Mouse (Mus musculus) midbrain, embryonic 16.5 days (tissue): ENCODE measurements around the gene Lef1. TPM values are rescaled to one million over a fixed set of nuclear protein-coding genes. Genes with fewer than 3 reads are reported as not detected.

Experiments used
- ATAC-seq: fragments of 200-750 bp; cut with Nextera tagmentation; 2 replicates; pipeline ENCODE4 v1.8.0; 2017; ENCODE audit warnings: moderate TSS enrichment
- H3K27ac ChIP-seq: fragments of 300-500 bp; sonication (generic); 2 replicates; pipeline ENCODE4 v1.5.1; 2014; ENCODE audit warnings: mild to moderate bottlenecking, low read length, mixed read lengths
- H3K27me3 ChIP-seq: fragments of 300-500 bp; sonication (generic); 2 replicates; pipeline ENCODE4 v1.6.1; 2014; ENCODE audit warnings: low read depth, low read length, mixed read lengths; ENCODE audit not compliant: control insufficient read depth, insufficient read depth
- H3K36me3 ChIP-seq: fragments of 300-500 bp; sonication (generic); 2 replicates; pipeline ENCODE4 v1.6.1; 2014; ENCODE audit warnings: mild to moderate bottlenecking, low read length, moderate library complexity, mixed read lengths; ENCODE audit not compliant: control insufficient read depth, insufficient read depth
- H3K4me1 ChIP-seq: fragments of 300-500 bp; sonication (generic); 2 replicates; pipeline ENCODE4 v1.6.1; 2014; ENCODE audit warnings: mild to moderate bottlenecking, low read length, mixed read lengths; ENCODE audit not compliant: control insufficient read depth, insufficient read depth
- H3K4me2 ChIP-seq: fragments of 300-500 bp; sonication (generic); 2 replicates; pipeline ENCODE4 v1.6.1; 2014; ENCODE audit warnings: mild to moderate bottlenecking, low read length, mixed read lengths
- H3K4me3 ChIP-seq: fragments of 300-500 bp; sonication (generic); 2 replicates; pipeline ENCODE4 v1.5.1; 2014; ENCODE audit warnings: low read depth, mild to moderate bottlenecking, low read length, moderate library complexity, mixed read lengths
- H3K9ac ChIP-seq: fragments of 300-500 bp; sonication (generic); 2 replicates; pipeline ENCODE4 v1.6.1; 2014; ENCODE audit warnings: low read depth, low read length, mixed read lengths
- H3K9me3 ChIP-seq: fragments of 300-500 bp; sonication (generic); replicated peaks from 2 replicates; pipeline ENCODE4 v1.6.1; 2014; ENCODE audit warnings: mild to moderate bottlenecking, low read length, mixed read lengths; ENCODE audit not compliant: control insufficient read depth, poor library complexity, severe bottlenecking
- WGBS: fragments of 180-500 bp; shearing (Covaris S2); extraction: QIAGEN DNeasy Blood & Tissue Kit; methylation state at CpG from one replicate; pipeline ENCODE4 v1.1.7; 2014; 5-methylcytosine and 5-hydroxymethylcytosine counted together
- polyA plus RNA-seq: library from polyadenylated mRNA; unstranded; fragments of >200 nt; fragmentation: Nextera tagmentation; extraction: Ambion mirVana; gene quantifications from 2 replicates; pipeline ENCODE4 v1.2.1, GENCODE M21; 2015

Gene Lef1
- polyA plus RNA-seq, 1 experiment from 2014 or later, result 81.3 TPM

DNA sequence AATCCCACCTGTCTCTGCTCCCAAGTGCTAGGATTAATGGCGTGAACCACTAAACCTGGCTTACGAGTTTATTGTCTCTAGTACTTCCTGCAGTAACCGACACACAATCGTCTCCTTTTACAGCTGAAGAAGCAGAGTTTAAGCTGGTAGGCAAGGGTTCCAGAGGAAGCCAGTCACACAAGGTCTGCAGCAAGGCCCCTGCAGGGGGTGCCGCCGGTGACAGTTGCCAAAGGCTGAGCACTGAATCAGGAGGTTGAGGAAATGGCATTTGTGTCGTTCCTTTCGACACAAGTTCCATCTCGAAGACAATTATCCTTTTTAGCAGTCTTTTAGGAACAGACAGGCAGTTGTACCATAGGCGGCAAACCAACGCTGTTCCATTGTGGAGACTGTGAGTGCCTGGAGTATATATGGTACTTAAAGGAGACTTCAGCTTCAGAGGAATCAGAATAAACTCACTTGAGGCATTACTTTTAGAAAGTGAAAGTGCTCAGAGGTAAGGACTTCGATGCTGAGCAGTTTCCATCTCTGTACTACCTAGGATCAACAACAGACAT is 49.0 kb downstream of the Lef1 start:
- no peaks in the 10 kb centered on the region for H3K9me3 ChIP-seq
- no peak for ATAC-seq
- H3K27me3 ChIP-seq, result no peaks in the 10 kb centered on the region
- H3K36me3 ChIP-seq, result no peaks in the 10 kb centered on the region
- peaks cover 21% of the 10 kb centered on the region for H3K4me1 ChIP-seq
- no peak overlapping the region for H3K27ac ChIP-seq
- WGBS, result 43% methylated on average over 12 of the region's 12 CpGs
- H3K4me3 ChIP-seq, result no peak overlapping the region
- no peak overlapping the region for H3K4me2 ChIP-seq
- H3K9ac ChIP-seq, result no peak overlapping the region

DNA sequence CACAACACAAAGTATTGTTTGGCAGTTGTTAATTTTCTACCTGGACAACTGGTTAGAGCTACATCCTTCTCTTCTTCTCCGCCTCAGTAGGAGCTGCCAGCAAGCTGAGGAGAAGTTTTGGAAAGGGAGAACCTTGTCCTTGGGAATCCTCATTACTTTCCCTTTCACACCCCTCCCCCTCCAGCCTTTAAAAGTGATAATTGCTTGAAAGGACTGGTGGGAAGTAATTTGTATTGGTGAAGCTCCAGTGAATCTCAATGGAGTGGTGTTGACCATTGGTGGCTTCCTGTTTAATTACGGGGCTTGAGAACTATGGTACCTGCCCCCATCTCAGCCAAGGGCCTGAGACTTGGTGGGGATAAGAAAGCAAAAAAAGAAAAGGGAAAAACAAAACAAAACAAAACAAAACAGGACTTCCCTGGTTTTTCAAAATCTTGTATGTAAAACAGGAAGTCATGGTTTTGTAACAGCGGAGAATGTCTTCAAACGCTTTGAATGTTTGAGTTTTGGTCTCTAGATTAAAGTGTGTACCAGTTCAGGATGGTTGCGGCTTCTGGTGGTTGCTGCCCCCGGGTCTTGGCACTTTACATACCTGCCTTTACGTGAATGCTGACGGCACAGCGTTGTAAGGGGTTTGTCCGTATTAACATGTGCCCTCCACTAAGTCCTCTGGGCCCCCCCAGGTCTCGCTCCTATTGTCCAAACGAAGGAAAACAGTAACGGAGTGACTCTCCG is 49.8 kb downstream of the Lef1 start:
- H3K9me3 ChIP-seq, result no peaks in the 10 kb centered on the region
- H3K4me1 ChIP-seq, result peaks cover 20% of the 10 kb centered on the region
- no peak overlapping the region for H3K9ac ChIP-seq
- H3K4me2 ChIP-seq, result no peak overlapping the region
- no peak overlapping the region for H3K27ac ChIP-seq
- no peak for ATAC-seq
- WGBS, result 60% methylated on average over 14 of the region's 14 CpGs
- no peaks in the 10 kb centered on the region for H3K36me3 ChIP-seq
- no peaks in the 10 kb centered on the region for H3K27me3 ChIP-seq
- H3K4me3 ChIP-seq, result no peak overlapping the region

DNA sequence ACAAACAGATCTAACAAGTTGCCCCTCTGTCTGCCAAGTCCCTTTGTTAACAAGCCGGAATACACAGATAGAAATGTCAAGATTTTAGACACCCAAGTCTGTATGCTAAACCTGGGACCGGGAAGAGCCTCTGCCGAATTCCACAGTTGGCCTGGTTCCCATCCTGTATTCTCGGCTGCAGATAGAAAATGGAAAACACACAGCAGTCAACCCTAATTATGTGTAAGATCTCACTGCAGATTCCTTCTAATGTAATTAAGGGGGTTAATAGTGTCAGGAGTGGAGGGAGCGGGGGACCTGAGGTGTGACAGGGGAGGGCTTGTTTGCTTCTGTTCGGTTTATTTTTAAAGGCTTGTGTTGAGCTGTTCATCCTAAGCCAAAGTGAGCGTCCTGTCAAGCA is 50.6 kb downstream of the Lef1 start:
- Histone ChIP-seq H3K9ac (no peak overlapping the region), H3K9me3 (no peaks in the 10 kb centered on the region), H3K27ac (no peak overlapping the region), H3K36me3 (no peaks in the 10 kb centered on the region), H3K4me2 (no peak overlapping the region), H3K4me3 (no peak overlapping the region), H3K4me1 (peaks cover 15% of the 10 kb centered on the region; the same call in 1 of the 2 replicates), H3K27me3 (no peaks in the 10 kb centered on the region)
- 57% methylated on average over 7 of the region's 7 CpGs for WGBS
- no peak for ATAC-seq

DNA sequence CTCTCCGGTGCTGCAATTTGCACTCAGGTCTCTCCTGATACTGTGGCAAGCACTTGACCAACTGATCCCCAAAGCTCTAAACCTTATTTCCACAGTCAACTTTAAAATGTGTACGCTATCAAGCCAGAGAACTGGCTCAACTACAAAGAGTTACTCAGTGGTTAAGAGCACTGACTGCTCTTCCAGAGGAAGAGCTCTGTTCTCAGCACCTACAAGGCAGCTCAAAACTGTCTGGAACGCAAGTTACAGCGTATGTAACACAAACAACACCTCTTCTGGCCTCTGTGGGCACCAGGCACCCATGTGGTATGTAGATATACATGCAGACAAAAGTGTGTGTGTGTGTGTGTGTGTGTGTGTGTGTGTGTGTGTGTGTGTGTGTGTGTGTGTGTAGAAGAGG is 57.5 kb downstream of the Lef1 start:
- H3K4me1 ChIP-seq, result peaks cover 11% of the 10 kb centered on the region
- no peak overlapping the region for H3K9ac ChIP-seq
- ATAC-seq, result no peak
- H3K9me3 ChIP-seq, result no peaks in the 10 kb centered on the region
- H3K4me3 ChIP-seq, result no peak overlapping the region
- H3K27ac ChIP-seq, result no peak overlapping the region
- no peak overlapping the region for H3K4me2 ChIP-seq
- WGBS, result 100% methylated on average over 4 of the region's 4 CpGs
- H3K27me3 ChIP-seq, result no peaks in the 10 kb centered on the region
- H3K36me3 ChIP-seq, result no peaks in the 10 kb centered on the region

DNA sequence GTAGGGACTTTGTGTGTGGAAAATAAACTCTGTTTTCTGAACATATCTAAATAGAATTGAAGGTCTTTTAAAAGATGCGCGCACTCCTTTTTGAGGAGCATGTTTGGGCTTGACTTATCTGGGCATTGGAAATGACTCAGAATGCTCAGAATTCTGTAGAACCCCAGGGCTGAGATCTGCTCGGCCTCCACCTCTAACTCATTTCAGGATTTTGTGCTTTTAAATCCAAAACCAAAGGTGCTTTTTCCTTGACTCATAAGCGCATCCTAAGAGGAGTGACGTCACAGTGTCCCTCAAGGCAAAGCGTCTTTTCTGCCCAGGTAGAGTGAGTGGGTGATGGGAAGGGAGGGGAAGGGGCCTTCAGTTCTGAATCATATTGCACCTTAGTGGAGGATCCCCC is 58.9 kb downstream of the Lef1 start:
- 92% methylated on average over 6 of the region's 6 CpGs for WGBS
- Histone ChIP-seq H3K4me1 (peaks cover 11% of the 10 kb centered on the region), H3K27ac (no peak overlapping the region), H3K27me3 (no peaks in the 10 kb centered on the region), H3K4me3 (no peak overlapping the region), H3K36me3 (no peaks in the 10 kb centered on the region), H3K9me3 (no peaks in the 10 kb centered on the region), H3K9ac (no peak overlapping the region), H3K4me2 (no peak overlapping the region)
- no peak for ATAC-seq

DNA sequence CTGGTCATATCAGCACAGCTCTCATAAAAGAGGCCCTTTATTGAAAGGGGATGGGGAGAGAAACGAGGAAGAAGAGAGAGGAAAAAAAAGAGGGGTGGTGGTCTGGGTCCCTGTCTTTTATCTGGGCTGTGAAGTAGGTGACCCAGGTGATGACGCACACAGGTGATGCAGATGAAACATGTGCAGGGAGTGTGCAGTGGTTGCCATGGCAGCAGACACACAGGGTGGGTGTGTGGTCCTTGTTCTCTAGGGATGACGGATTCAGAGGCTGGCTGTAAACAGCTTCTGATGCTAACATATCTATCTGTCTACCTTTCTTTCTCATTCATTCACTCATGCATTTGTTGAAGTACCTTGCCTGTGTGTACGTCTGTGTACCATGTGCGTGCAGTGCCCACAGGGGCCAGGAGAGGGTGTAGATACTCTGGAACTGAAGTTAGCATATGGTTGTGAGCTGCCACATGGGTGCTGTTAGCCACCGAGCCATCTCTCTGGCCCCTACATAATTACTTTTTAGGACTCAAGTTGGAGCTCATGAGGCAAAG is 59.9 kb downstream of the Lef1 start:
- H3K9me3 ChIP-seq, result no peaks in the 10 kb centered on the region
- WGBS, result 76% methylated on average over 6 of the region's 6 CpGs
- H3K4me1 ChIP-seq, result peaks cover 11% of the 10 kb centered on the region
- ATAC-seq, result peak; percentile 49
- no peak overlapping the region for H3K4me2 ChIP-seq
- no peak overlapping the region for H3K4me3 ChIP-seq
- H3K27ac ChIP-seq, result no peak overlapping the region
- H3K36me3 ChIP-seq, result no peaks in the 10 kb centered on the region
- H3K27me3 ChIP-seq, result no peaks in the 10 kb centered on the region
- H3K9ac ChIP-seq, result no peak overlapping the region

DNA sequence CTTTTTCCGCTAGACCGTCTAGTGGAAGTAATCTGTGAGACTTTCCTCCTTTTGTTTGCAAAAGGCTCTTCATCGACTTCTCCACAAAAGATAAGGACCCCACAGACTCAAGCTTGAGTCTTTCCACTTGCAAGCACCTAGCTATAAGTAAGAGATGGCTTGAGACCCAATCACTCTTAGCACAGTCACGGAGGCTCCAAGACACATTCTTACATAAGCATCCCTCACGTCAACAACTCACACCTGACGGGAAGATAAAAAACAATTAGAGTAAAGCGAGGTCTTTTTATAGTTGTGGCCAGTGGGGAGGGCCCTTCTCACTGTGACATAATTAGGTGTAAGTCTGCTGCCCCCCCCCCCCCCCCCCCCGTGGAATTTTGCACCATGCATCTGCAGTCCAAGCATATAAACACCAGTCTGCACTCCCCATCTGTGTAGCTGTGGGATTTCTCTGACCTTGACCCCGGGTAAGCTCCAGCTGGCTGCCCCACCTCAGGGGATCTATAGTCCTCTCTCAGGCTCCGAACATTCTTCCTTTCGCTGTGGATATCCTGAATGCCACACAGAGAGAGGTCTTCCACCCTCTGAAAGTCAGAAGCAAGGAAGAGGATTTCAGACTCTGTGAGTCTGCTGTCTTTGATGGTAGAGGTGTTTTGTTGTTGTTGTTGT is 61.2 kb downstream of the Lef1 start:
- Histone ChIP-seq H3K4me3 (no peak overlapping the region), H3K9ac (no peak overlapping the region), H3K4me2 (no peak overlapping the region), H3K9me3 (no peaks in the 10 kb centered on the region), H3K36me3 (no peaks in the 10 kb centered on the region), H3K27me3 (no peaks in the 10 kb centered on the region), H3K4me1 (peaks cover 11% of the 10 kb centered on the region), H3K27ac (no peak overlapping the region)
- WGBS, result 38% methylated on average over 11 of the region's 11 CpGs
- no peak for ATAC-seq

DNA sequence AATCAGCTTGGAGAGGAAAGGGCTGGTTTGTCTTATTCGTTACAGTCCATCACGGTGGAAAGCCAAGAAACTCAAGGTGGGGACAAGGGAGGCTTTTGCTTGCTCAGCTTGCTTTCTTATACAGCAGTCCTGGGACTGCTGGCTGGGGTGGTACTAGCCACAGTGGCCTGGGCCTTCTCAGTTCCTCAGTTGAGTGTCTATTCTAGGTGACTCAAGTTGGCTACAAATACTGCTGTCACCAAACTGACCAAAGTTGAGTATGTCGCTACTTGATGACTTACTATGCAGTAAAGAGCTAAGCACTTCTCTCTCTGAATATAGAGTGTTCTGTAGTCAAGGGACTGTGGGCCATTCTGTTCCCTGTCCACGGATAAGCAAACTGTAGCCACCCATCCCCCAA is 62.0 kb downstream of the Lef1 start:
- H3K27ac ChIP-seq, result no peak overlapping the region
- H3K27me3 ChIP-seq, result no peaks in the 10 kb centered on the region
- H3K9ac ChIP-seq, result no peak overlapping the region
- H3K4me1 ChIP-seq, result peaks cover 12% of the 10 kb centered on the region
- no peak for ATAC-seq
- no peaks in the 10 kb centered on the region for H3K9me3 ChIP-seq
- no peaks in the 10 kb centered on the region for H3K36me3 ChIP-seq
- no peak overlapping the region for H3K4me3 ChIP-seq
- H3K4me2 ChIP-seq, result no peak overlapping the region
- 81% methylated on average over 4 of the region's 4 CpGs for WGBS

DNA sequence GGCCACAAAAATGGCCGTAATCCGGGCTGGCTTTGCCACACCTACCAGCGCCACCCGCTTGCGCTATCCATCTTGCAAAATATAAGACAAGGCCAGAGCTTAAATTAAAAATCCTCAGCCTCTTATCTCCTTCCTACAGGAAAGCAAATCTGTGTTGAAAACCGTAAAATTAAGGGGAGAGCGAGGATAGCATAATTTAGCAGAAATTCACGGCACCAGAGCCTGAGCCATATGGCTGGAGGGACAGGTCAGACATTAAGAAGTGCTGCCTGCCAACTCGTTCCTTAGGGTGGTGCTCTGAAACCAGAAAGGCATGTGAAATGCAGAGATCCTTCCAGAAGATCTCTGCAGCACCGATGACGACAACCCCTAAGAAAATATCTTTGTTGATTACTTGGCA is 70.7 kb downstream of the Lef1 start:
- Histone ChIP-seq H3K36me3 (no peaks in the 10 kb centered on the region), H3K27ac (peak overlapping the region; percentile 66), H3K9me3 (no peaks in the 10 kb centered on the region), H3K9ac (0 out of 2 replicates have a peak overlapping the region, but pooled peaks have one; percentile 25), H3K4me2 (peak overlapping the region; percentile 30), H3K4me1 (peaks cover 18% of the 10 kb centered on the region), H3K4me3 (no peak overlapping the region), H3K27me3 (no peaks in the 10 kb centered on the region)
- ATAC-seq, result no peak
- WGBS, result 50% methylated on average over 11 of the region's 11 CpGs
